Mouse (Mus musculus) myocyte (in vitro differentiated cells): ENCODE data around the gene Fstl1.

ENCODE experiments used
- E2F4 ChIP-seq: IDR thresholded peaks from one replicate; pipeline ENCODE4 v1.6.1; 2011; ENCODE audit warnings: mild to moderate bottlenecking, control low read depth, moderate library complexity; ENCODE audit not compliant: insufficient read depth
- MAX ChIP-seq: IDR thresholded peaks from one replicate; pipeline ENCODE4 v1.6.1; 2011; ENCODE audit warnings: low read depth, mild to moderate bottlenecking, control low read depth
- MYOG ChIP-seq, 3 experiments: IDR thresholded peaks; one replicate each; pipeline ENCODE4 v1.6.1; 2011; ENCODE audit warnings: control low read depth in 2 of 3, low read depth in 2 of 3, mild to moderate bottlenecking in 2 of 3; ENCODE audit not compliant: insufficient read length in 2 of 3, control insufficient read depth in 1 of 3, insufficient read depth in 1 of 3
- POLR2A ChIP-seq: IDR thresholded peaks from one replicate; pipeline ENCODE4 v1.6.1; 2011; ENCODE audit warnings: low read depth, mild to moderate bottlenecking, control low read depth, moderate library complexity; ENCODE audit not compliant: insufficient read length
- POLR2AphosphoS2 ChIP-seq: IDR thresholded peaks from one replicate; pipeline ENCODE4 v1.6.1; 2011; ENCODE audit warnings: low read depth, control low read depth; ENCODE audit not compliant: insufficient read length

DNA sequence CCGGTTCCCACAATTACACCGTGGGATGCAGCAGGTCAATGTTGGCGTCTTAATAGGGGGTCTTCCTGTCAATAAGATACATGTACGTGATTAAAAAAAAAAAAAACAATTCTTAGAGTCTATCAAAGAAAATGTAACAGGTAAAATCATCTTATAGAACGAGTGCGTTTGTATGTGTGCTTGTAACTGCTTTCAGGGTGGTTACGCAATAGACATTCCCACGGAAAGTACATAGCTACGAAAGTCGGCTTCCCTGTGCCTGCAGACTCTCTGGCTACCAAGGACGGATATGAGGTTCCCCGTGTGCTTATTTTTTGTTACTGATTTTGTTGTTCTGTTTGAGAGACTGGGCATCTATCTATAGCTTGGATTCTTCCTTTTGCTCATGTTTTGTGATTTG lies 67.1 kb downstream of the Fstl1 start:
- no peak for TF ChIP-seq MAX
- no peak for TF ChIP-seq POLR2A
- no peak for TF ChIP-seq POLR2AphosphoS2
- no peak for TF ChIP-seq MYOG (IDR thresholded peaks at IDR 0.05; ENCODE audit: control insufficient read depth in 1 of 3, insufficient read depth in 1 of 3, insufficient read length in 2 of 3, low read depth in 2 of 3)
- no peak for TF ChIP-seq E2F4
